Mouse (Mus musculus): ENCODE measurements around the gene Ucn. TPM values are rescaled to one million over a fixed set of nuclear protein-coding genes. Genes with fewer than 3 reads are reported as not detected.
A peak's percentile ranks its signal among the peaks of the same experiment; 100 is the strongest.

Ucn gene
- polyA plus RNA-seq, 1 experiment from 2014 or later: not detected

DNA sequence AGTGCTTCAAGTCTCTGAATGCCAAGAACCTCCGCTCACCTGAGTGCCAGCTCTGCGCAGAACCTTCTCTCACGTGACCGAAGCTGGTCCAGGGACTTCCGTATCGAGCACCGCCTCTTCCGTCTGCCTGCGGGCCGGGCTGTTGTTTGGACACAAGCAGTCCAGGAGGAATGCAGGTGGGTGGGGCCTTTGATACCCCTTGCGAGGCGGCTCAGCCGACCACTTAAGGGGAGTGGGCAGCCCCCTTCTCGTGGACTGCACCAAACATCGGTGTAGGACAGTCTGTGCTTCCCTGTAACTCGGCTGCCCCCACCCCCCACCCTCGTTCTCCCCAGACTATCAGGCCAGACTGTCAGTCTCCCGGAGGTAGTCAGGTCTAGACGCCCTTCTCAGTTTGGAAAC lies 15.5 kb upstream of the Ucn start, which contains the start of gene Mpv17:
TSS of gene Mpv17 (minus strand) at position 100 of the 402 bp plus-strand sequence.
- peak; percentile 95 for DNase-seq (ENCODE audit: low spot score, missing footprints)
- under 1% methylated on average over 19 of the region's 19 CpGs for WGBS
- Histone ChIP-seq H3K27ac (ENCODE audit: low read depth, low read length) (no peak within 1 kb of the TSS), H3K4me2 (peak within 1 kb of the TSS; percentile 86), H3K9ac (ENCODE audit: low read length) (peak within 1 kb of the TSS; percentile 69), H3K9me3 (ENCODE audit: control insufficient read depth, low read length) (no peaks in the 10 kb centered on the region), H3K27me3 (ENCODE audit: control insufficient read depth, insufficient read depth, low read length) (no peaks in the 10 kb centered on the region), H3K4me3 (ENCODE audit: low read depth, low read length) (peak within 1 kb of the TSS; percentile 58), H3K4me1 (ENCODE audit: control insufficient read depth, insufficient read depth, low read length) (peaks cover 4% of the 10 kb centered on the region), H3K36me3 (ENCODE audit: control insufficient read depth, insufficient read depth, low read length) (peaks cover 19% of the 10 kb centered on the region)
- ATAC-seq (ENCODE audit: low FRiP score): peak; percentile 95

DNA sequence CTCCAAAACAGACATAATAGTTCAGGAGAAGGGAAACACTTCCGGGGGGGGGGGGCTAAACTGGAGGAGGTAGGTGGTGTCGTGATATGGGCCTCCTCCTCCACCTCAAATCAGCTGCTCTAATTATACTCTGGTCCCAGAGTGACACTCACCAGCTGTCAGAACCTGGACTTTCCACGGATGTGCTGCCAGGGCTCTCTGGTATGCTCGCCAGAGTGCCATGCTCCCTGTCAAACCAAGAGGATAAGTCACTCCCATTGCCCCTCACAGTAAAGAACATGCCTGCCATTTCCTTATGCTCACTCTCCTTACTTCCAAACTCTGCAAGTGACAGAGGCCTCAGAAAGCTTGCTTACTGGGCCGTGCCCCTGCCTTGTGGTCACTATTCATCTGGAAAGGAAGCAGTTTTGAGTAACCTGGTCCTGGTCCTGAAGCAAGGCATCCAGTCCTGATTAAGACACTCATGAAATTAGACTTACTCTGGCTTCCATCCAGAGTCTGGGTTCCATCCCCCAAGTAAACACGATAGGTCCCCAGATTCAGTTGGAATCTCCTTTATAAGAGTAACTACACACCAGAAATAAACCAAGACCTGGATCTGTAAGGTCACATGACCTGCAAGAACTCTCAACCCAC lies 15.0 kb upstream of the Ucn start:
- Histone ChIP-seq H3K9me3 (ENCODE audit: control insufficient read depth, low read length) (no peaks in the 10 kb centered on the region), H3K27me3 (ENCODE audit: control insufficient read depth, insufficient read depth, low read length) (no peaks in the 10 kb centered on the region), H3K4me1 (ENCODE audit: control insufficient read depth, insufficient read depth, low read length) (peaks cover 4% of the 10 kb centered on the region), H3K36me3 (ENCODE audit: control insufficient read depth, insufficient read depth, low read length) (peaks cover 16% of the 10 kb centered on the region), H3K9ac (ENCODE audit: low read length) (peak overlapping the region; percentile 69), H3K4me3 (ENCODE audit: low read depth, low read length) (peak overlapping the region; percentile 58), H3K27ac (ENCODE audit: low read depth, low read length) (no peak overlapping the region), H3K4me2 (peak overlapping the region; percentile 86)
- 0 out of 2 replicates have a peak, but pooled peaks have one; percentile 1 for ATAC-seq (ENCODE audit: low FRiP score)
- 43% methylated on average over 6 of the region's 6 CpGs for WGBS
- peak; percentile 95 for DNase-seq (ENCODE audit: low spot score, missing footprints)

DNA sequence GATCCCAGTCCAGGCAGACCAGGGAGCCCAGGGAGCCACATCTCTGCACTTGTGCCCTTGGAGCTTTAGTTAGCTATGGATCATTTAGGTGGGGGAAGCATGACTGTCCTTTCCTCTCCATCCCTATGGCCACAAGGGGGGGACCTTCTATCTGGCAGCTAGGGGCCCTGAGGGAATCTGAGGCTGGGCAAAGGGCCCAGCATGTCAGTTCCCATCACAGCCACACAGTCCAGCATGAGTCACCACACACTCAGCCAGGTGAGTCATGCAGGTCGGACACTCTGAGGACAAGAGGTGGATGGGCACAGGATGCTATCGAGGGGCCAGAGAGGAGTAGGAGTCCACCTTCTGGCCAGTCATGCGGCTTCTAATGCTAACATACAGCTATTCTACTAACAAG lies 13.1 kb upstream of the Ucn start:
- ATAC-seq (ENCODE audit: low FRiP score): no peak
- H3K27ac ChIP-seq (ENCODE audit: low read depth, low read length): no peak overlapping the region
- no peak overlapping the region for H3K4me3 ChIP-seq (ENCODE audit: low read depth, low read length)
- H3K36me3 ChIP-seq (ENCODE audit: control insufficient read depth, insufficient read depth, low read length): no peaks in the 10 kb centered on the region
- H3K27me3 ChIP-seq (ENCODE audit: control insufficient read depth, insufficient read depth, low read length): no peaks in the 10 kb centered on the region
- no peak overlapping the region for H3K4me2 ChIP-seq
- no peaks in the 10 kb centered on the region for H3K9me3 ChIP-seq (ENCODE audit: control insufficient read depth, low read length)
- H3K9ac ChIP-seq (ENCODE audit: low read length): no peak overlapping the region
- no peak for DNase-seq (ENCODE audit: low spot score, missing footprints)
- peaks cover 4% of the 10 kb centered on the region for H3K4me1 ChIP-seq (ENCODE audit: control insufficient read depth, insufficient read depth, low read length)
- WGBS: 92% methylated on average over 3 of the region's 3 CpGs

DNA sequence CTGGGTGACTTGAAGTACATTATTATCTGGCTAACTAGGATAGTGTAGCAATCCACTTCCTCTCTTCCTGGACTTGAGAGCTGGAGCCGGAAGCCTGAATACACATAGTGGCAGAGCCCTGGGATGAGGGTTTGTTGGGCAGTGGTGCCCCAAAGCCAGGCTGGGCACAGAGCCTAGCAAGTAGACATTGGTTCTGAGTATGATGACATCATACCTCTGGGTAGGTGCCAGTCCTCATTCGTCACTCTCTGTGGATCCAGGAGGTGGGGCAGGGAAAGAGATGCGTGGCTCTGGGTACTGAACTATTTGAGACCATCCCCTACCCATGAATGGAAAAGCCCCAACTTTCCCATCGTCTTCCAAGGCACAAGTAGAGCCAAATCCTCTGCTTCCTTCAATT lies 11.2 kb upstream of the Ucn start:
- ATAC-seq (ENCODE audit: low FRiP score) (no peak), DNase-seq (ENCODE audit: low spot score, missing footprints) (no peak)
- no peak overlapping the region for H3K4me2 ChIP-seq
- no peaks in the 10 kb centered on the region for H3K27me3 ChIP-seq (ENCODE audit: control insufficient read depth, insufficient read depth, low read length)
- H3K27ac ChIP-seq (ENCODE audit: low read depth, low read length): no peak overlapping the region
- no peak overlapping the region for H3K9ac ChIP-seq (ENCODE audit: low read length)
- H3K4me3 ChIP-seq (ENCODE audit: low read depth, low read length): no peak overlapping the region
- no peaks in the 10 kb centered on the region for H3K36me3 ChIP-seq (ENCODE audit: control insufficient read depth, insufficient read depth, low read length)
- no peaks in the 10 kb centered on the region for H3K9me3 ChIP-seq (ENCODE audit: control insufficient read depth, low read length)
- 90% methylated on average over 4 of the region's 4 CpGs for WGBS
- H3K4me1 ChIP-seq (ENCODE audit: control insufficient read depth, insufficient read depth, low read length): peaks cover 4% of the 10 kb centered on the region

DNA sequence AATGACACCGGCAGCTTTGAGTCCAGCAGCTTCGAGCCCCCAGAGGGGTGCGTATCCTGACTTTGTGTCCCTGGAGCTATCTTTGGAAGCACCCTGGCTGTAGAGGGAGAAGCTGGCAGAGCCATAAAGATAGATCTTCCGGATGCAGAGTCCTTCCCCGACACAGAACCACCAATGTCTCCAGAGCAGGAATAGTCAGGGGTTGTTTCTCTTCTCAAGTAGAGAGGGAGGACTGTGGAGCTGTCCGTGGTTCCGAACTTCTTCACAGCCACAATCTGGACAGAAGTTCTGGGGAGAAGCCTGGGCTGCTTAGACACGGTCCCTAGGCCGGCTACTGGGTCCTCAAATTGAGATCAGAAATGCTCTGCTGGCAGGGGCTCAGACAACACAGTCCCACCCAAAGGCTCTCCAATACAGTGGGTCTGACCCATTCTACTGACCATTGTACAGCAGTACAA lies 368 bp upstream of the Ucn start:
- Histone ChIP-seq H3K9ac (ENCODE audit: low read length) (no peak overlapping the region), H3K36me3 (ENCODE audit: control insufficient read depth, insufficient read depth, low read length) (no peaks in the 10 kb centered on the region), H3K9me3 (ENCODE audit: control insufficient read depth, low read length) (no peaks in the 10 kb centered on the region), H3K4me2 (no peak overlapping the region), H3K4me1 (ENCODE audit: control insufficient read depth, insufficient read depth, low read length) (peaks cover 10% of the 10 kb centered on the region), H3K4me3 (ENCODE audit: low read depth, low read length) (no peak overlapping the region), H3K27me3 (ENCODE audit: control insufficient read depth, insufficient read depth, low read length) (peaks cover 51% of the 10 kb centered on the region), H3K27ac (ENCODE audit: low read depth, low read length) (no peak overlapping the region)
- 16% methylated on average over 9 of the region's 9 CpGs for WGBS
- ATAC-seq (ENCODE audit: low FRiP score) (no peak), DNase-seq (ENCODE audit: low spot score, missing footprints) (no peak)

DNA sequence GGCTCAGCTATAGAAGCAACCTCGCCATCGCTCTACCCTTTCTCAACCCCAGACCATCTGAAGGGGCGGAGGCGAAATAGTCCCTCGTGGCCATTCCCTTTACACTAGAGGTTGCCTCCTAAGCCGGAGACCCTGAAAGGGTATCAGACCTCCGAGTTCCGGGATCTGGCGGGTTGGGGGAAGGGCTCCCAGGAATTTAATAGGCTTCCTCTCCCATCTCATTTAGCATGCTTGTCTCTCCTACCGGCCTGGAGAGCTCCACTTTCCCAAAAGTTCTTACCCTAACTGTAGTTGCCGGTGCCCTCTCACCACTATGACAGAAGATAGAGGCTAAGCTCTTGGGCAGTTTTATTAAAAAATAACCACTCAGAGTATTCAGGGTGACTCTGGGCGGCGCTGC lies 971 bp downstream of the Ucn start:
- Histone ChIP-seq H3K36me3 (ENCODE audit: control insufficient read depth, insufficient read depth, low read length) (no peaks in the 10 kb centered on the region), H3K4me1 (ENCODE audit: control insufficient read depth, insufficient read depth, low read length) (peaks cover 10% of the 10 kb centered on the region), H3K9me3 (ENCODE audit: control insufficient read depth, low read length) (no peaks in the 10 kb centered on the region), H3K9ac (ENCODE audit: low read length) (no peak overlapping the region), H3K27ac (ENCODE audit: low read depth, low read length) (no peak overlapping the region), H3K4me3 (ENCODE audit: low read depth, low read length) (peak overlapping the region; percentile 20), H3K4me2 (peak overlapping the region; percentile 38), H3K27me3 (ENCODE audit: control insufficient read depth, insufficient read depth, low read length) (peaks cover 51% of the 10 kb centered on the region)
- ATAC-seq (ENCODE audit: low FRiP score) (no peak), DNase-seq (ENCODE audit: low spot score, missing footprints) (peak; percentile 91)
- WGBS: 2% methylated on average over 13 of the region's 13 CpGs

DNA sequence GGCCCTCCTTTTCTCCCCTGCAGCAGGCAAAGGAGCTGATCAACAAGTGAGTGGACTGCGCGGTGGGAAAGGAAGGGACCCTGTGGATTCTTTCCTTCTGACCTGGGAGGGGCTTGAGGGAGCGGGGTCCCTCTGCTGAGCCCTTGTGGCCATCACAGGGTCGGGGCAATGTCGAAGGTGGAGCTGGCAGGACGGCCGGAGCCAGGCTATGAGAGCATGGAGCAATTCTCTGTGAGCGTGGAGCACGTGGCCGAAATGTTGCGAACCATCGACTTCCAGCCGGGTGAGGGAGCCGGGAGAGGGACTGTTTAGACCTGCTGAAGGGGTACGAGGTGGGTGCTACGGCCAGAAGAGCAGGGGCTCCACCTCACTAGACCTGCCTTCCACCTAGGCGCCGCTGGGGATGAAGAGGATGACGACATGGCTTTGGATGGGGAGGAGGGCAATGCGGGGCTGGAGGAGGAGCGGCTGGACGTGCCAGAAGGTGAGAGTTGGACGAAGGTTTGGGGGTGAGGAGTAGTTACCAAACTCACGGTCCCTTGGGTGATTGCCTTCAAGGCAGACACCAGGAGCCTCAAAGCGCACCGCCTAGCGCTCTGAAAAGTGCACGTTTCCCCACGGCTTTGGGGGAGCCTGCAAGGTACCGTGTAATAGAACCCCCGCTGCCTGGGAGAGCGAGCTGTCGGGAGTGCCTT lies 1.8 kb downstream of the Ucn start:
- H3K4me2 ChIP-seq: peak overlapping the region; percentile 38
- no peaks in the 10 kb centered on the region for H3K9me3 ChIP-seq (ENCODE audit: control insufficient read depth, low read length)
- ATAC-seq (ENCODE audit: low FRiP score) (no peak), DNase-seq (ENCODE audit: low spot score, missing footprints) (peak; percentile 89)
- H3K4me3 ChIP-seq (ENCODE audit: low read depth, low read length): no peak overlapping the region
- H3K36me3 ChIP-seq (ENCODE audit: control insufficient read depth, insufficient read depth, low read length): no peaks in the 10 kb centered on the region
- no peak overlapping the region for H3K9ac ChIP-seq (ENCODE audit: low read length)
- 0% methylated on average over 33 of the region's 33 CpGs for WGBS
- H3K4me1 ChIP-seq (ENCODE audit: control insufficient read depth, insufficient read depth, low read length): peaks cover 10% of the 10 kb centered on the region
- no peak overlapping the region for H3K27ac ChIP-seq (ENCODE audit: low read depth, low read length)
- peaks cover 51% of the 10 kb centered on the region for H3K27me3 ChIP-seq (ENCODE audit: control insufficient read depth, insufficient read depth, low read length)

DNA sequence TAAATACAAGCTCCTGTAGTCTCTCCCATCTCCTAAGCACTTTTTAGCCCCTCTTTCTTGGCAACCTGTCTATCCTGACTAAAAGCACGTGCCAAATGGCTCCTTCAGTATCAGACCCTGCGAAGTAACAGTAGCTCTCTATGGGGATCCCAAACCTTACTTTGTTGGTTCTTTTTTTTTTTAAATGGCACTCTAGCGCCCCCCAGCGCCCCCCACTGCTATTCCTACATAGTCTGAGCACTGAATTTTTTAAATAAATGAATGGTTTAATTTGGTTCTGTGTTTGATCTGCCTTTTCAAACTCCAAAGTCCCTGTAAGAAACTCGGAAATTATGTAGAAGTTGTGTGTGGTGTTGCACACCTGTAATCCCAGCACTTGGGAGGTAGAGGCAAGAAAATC lies 12.6 kb downstream of the Ucn start:
- Histone ChIP-seq H3K4me1 (ENCODE audit: control insufficient read depth, insufficient read depth, low read length) (no peaks in the 10 kb centered on the region), H3K4me3 (ENCODE audit: low read depth, low read length) (no peak overlapping the region), H3K27ac (ENCODE audit: low read depth, low read length) (no peak overlapping the region), H3K36me3 (ENCODE audit: control insufficient read depth, insufficient read depth, low read length) (no peaks in the 10 kb centered on the region), H3K9me3 (ENCODE audit: control insufficient read depth, low read length) (no peaks in the 10 kb centered on the region), H3K9ac (ENCODE audit: low read length) (no peak overlapping the region), H3K4me2 (no peak overlapping the region), H3K27me3 (ENCODE audit: control insufficient read depth, insufficient read depth, low read length) (no peaks in the 10 kb centered on the region)
- DNase-seq (ENCODE audit: low spot score, missing footprints) (no peak), ATAC-seq (ENCODE audit: low FRiP score) (no peak)
- 42% methylated on average over 5 of the region's 5 CpGs for WGBS

DNA sequence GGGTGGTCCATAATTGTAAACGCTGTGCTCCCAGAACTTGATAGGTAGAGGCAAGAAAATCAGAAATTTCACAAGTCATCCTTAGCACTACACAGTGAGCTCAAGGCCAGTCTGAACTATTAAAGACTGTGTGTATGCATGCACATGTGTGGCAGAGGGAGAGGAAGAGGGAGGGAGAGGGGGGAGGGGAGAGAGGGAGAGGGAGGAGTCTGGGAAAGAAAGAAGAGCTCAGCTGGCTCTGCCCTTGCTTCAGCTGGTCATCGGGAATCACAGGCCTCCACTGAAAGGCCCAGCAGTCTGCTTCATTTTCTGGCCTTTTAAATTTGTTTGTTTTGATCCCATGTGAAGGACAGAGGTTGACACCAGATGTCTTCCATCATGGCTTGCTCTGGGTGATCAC lies 15.1 kb downstream of the Ucn start:
- DNase-seq (ENCODE audit: low spot score, missing footprints) (peak; percentile 84), ATAC-seq (ENCODE audit: low FRiP score) (no peak)
- no peaks in the 10 kb centered on the region for H3K36me3 ChIP-seq (ENCODE audit: control insufficient read depth, insufficient read depth, low read length)
- 42% methylated on average over 2 of the region's 2 CpGs for WGBS
- H3K27me3 ChIP-seq (ENCODE audit: control insufficient read depth, insufficient read depth, low read length): no peaks in the 10 kb centered on the region
- no peak overlapping the region for H3K27ac ChIP-seq (ENCODE audit: low read depth, low read length)
- H3K9ac ChIP-seq (ENCODE audit: low read length): no peak overlapping the region
- no peaks in the 10 kb centered on the region for H3K9me3 ChIP-seq (ENCODE audit: control insufficient read depth, low read length)
- H3K4me3 ChIP-seq (ENCODE audit: low read depth, low read length): no peak overlapping the region
- H3K4me1 ChIP-seq (ENCODE audit: control insufficient read depth, insufficient read depth, low read length): no peaks in the 10 kb centered on the region
- H3K4me2 ChIP-seq: no peak overlapping the region

Measured in midbrain, embryonic 11.5 days (tissue).